Mouse (Mus musculus): Measurements from ENCODE around the gene Slc48a1. TPM values are rescaled to one million over a fixed set of nuclear protein-coding genes. Genes with fewer than 3 reads are reported as not detected.

Slc48a1 gene
- polyA plus RNA-seq, 1 experiment from 2014 or later: 45.1 TPM

DNA sequence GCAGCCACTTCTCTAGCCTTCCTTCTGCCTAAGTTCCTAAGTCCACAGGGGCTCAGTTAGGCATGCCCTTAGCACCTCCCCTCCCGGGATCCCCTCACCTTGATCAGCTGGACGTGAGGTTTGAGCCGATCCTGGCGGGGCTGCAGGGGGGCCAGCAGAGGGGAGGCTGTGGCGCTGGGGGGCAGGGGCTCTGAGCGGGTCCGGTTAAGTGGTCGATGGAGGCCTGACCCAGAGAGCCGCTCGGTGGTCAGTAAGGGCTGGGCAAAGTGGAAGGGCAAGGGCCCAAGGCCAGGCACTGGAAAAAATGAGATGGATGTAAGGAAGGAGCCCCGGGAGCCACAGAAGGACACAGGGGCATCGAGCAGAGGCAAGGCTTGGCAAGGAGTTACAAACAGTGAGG, 29.5 kb downstream of the Slc48a1 start:
- H3K27ac ChIP-seq (ENCODE audit: low read depth, low read length): no peak overlapping the region
- no peaks in the 10 kb centered on the region for H3K9me3 ChIP-seq (replicated peaks; ENCODE audit: control insufficient read depth, low read length)
- H3K4me2 ChIP-seq: no peak overlapping the region
- peaks cover 17% of the 10 kb centered on the region for H3K36me3 ChIP-seq (ENCODE audit: control insufficient read depth, insufficient read depth, low read length)
- peaks cover 8% of the 10 kb centered on the region; the same call in 1 of the 2 replicates for H3K4me1 ChIP-seq (ENCODE audit: control insufficient read depth, insufficient read depth, low read length)
- no peak for ATAC-seq (replicated peaks; ENCODE audit: insufficient number of reproducible peaks, low FRiP score, low TSS enrichment)
- H3K4me3 ChIP-seq (ENCODE audit: low read depth, low read length): no peak overlapping the region
- no peak overlapping the region for H3K9ac ChIP-seq (ENCODE audit: low read depth, low read length)
- no peaks in the 10 kb centered on the region for H3K27me3 ChIP-seq (ENCODE audit: control insufficient read depth, insufficient read depth, low read length)
- 72% methylated on average over 12 of the region's 12 CpGs for WGBS (ENCODE audit: insufficient replicate concordance)

DNA sequence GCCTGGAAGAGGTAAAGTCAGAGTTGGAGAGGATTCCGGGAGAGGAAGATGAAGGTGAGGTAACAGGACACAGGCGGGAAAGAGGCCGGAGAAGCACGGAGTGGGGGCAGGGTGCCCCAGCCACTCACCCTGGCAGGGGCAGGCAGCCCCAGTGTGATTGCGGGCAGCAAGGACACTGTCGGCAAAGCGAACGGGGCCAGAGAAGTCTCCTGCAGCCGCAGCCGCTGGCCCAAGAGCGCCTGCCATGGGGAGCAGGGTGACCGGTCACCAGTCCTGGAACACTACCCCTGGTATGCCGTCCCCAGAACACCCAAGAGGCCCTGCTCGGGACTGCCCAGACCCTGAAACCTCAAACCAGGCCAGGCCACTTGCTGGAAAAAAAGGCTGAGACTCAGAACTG, 30.2 kb downstream of the Slc48a1 start:
- Histone ChIP-seq H3K9me3 (replicated peaks; ENCODE audit: control insufficient read depth, low read length) (no peaks in the 10 kb centered on the region), H3K4me1 (ENCODE audit: control insufficient read depth, insufficient read depth, low read length) (peaks cover 12% of the 10 kb centered on the region; the same call in 1 of the 2 replicates), H3K27me3 (ENCODE audit: control insufficient read depth, insufficient read depth, low read length) (no peaks in the 10 kb centered on the region), H3K27ac (ENCODE audit: low read depth, low read length) (no peak overlapping the region), H3K4me3 (ENCODE audit: low read depth, low read length) (no peak overlapping the region), H3K9ac (ENCODE audit: low read depth, low read length) (no peak overlapping the region), H3K4me2 (no peak overlapping the region), H3K36me3 (ENCODE audit: control insufficient read depth, insufficient read depth, low read length) (peaks cover 17% of the 10 kb centered on the region)
- no peak for ATAC-seq (replicated peaks; ENCODE audit: insufficient number of reproducible peaks, low FRiP score, low TSS enrichment)
- WGBS (ENCODE audit: insufficient replicate concordance): 80% methylated on average over 14 of the region's 14 CpGs

DNA sequence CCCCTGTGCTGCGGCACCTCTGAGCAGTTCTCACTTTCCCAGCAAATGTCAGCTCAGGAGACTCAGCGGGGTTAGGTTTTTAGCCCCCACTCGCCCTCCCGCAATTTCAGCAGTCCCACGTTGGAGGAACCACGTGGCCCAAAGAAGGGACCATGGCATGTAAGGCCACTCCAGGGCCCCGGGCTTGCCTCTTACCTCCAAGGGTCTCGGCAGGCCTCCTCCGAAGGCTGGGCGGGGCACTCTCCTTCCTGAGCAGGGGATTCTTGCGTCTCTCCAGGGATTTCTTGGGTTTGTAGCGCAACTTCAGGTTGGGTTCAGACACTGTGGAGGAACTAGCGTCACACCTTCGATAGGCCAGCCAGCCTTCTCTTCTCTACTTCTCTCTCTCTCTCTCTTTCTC, 30.9 kb downstream of the Slc48a1 start:
- Histone ChIP-seq H3K4me3 (ENCODE audit: low read depth, low read length) (no peak overlapping the region), H3K27me3 (ENCODE audit: control insufficient read depth, insufficient read depth, low read length) (no peaks in the 10 kb centered on the region), H3K9ac (ENCODE audit: low read depth, low read length) (no peak overlapping the region), H3K27ac (ENCODE audit: low read depth, low read length) (no peak overlapping the region), H3K9me3 (replicated peaks; ENCODE audit: control insufficient read depth, low read length) (no peaks in the 10 kb centered on the region), H3K4me2 (no peak overlapping the region), H3K4me1 (ENCODE audit: control insufficient read depth, insufficient read depth, low read length) (peaks cover 17% of the 10 kb centered on the region), H3K36me3 (ENCODE audit: control insufficient read depth, insufficient read depth, low read length) (peaks cover 17% of the 10 kb centered on the region)
- WGBS (ENCODE audit: insufficient replicate concordance): 80% methylated on average over 14 of the region's 14 CpGs
- ATAC-seq (replicated peaks; ENCODE audit: insufficient number of reproducible peaks, low FRiP score, low TSS enrichment): no peak

GRCm38 (mm10) chr15:97809942-97810341, 31.6 kb downstream of the Slc48a1 start:
- 82% methylated on average over 5 of the region's 5 CpGs for WGBS (ENCODE audit: insufficient replicate concordance)
- Histone ChIP-seq H3K4me3 (ENCODE audit: low read depth, low read length) (no peak overlapping the region), H3K27me3 (ENCODE audit: control insufficient read depth, insufficient read depth, low read length) (no peaks in the 10 kb centered on the region), H3K27ac (ENCODE audit: low read depth, low read length) (no peak overlapping the region), H3K4me1 (ENCODE audit: control insufficient read depth, insufficient read depth, low read length) (peaks cover 24% of the 10 kb centered on the region), H3K9ac (ENCODE audit: low read depth, low read length) (no peak overlapping the region), H3K4me2 (no peak overlapping the region), H3K9me3 (replicated peaks; ENCODE audit: control insufficient read depth, low read length) (no peaks in the 10 kb centered on the region), H3K36me3 (ENCODE audit: control insufficient read depth, insufficient read depth, low read length) (peaks cover 14% of the 10 kb centered on the region)
- ATAC-seq (replicated peaks; ENCODE audit: insufficient number of reproducible peaks, low FRiP score, low TSS enrichment): no peak

DNA sequence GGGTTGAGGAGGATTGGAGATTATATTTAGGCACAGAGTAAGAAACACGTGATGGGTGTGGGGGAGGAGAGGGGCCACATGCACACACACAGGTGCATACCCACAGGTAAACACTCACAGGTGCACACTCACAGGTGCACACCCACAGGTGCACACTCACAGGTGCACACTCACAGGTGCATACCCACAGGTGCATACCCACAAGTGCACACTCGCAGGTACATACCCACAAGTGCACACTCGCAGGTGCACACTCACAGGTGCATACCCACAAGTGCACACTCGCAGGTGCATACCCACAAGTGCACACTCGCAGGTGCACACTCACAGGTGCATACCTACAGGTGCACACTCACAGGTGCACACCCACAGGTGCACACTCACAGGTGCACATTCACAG, 32.1 kb downstream of the Slc48a1 start:
- WGBS (ENCODE audit: insufficient replicate concordance): 75% methylated on average over 5 of the region's 5 CpGs
- Histone ChIP-seq H3K9me3 (replicated peaks; ENCODE audit: control insufficient read depth, low read length) (no peaks in the 10 kb centered on the region), H3K4me3 (ENCODE audit: low read depth, low read length) (no peak overlapping the region), H3K9ac (ENCODE audit: low read depth, low read length) (no peak overlapping the region), H3K27ac (ENCODE audit: low read depth, low read length) (no peak overlapping the region), H3K4me2 (no peak overlapping the region), H3K4me1 (ENCODE audit: control insufficient read depth, insufficient read depth, low read length) (peaks cover 25% of the 10 kb centered on the region), H3K36me3 (ENCODE audit: control insufficient read depth, insufficient read depth, low read length) (peaks cover 11% of the 10 kb centered on the region), H3K27me3 (ENCODE audit: control insufficient read depth, insufficient read depth, low read length) (no peaks in the 10 kb centered on the region)
- no peak for ATAC-seq (replicated peaks; ENCODE audit: insufficient number of reproducible peaks, low FRiP score, low TSS enrichment)

GRCm38 (mm10) chr15:97811307-97811706, 33.0 kb downstream of the Slc48a1 start:
- Histone ChIP-seq H3K4me1 (ENCODE audit: control insufficient read depth, insufficient read depth, low read length) (peaks cover 25% of the 10 kb centered on the region), H3K27ac (ENCODE audit: low read depth, low read length) (no peak overlapping the region), H3K9ac (ENCODE audit: low read depth, low read length) (no peak overlapping the region), H3K4me3 (ENCODE audit: low read depth, low read length) (no peak overlapping the region), H3K9me3 (replicated peaks; ENCODE audit: control insufficient read depth, low read length) (no peaks in the 10 kb centered on the region), H3K36me3 (ENCODE audit: control insufficient read depth, insufficient read depth, low read length) (peaks cover 11% of the 10 kb centered on the region), H3K4me2 (no peak overlapping the region), H3K27me3 (ENCODE audit: control insufficient read depth, insufficient read depth, low read length) (no peaks in the 10 kb centered on the region)
- no peak for ATAC-seq (replicated peaks; ENCODE audit: insufficient number of reproducible peaks, low FRiP score, low TSS enrichment)
- WGBS (ENCODE audit: insufficient replicate concordance): 86% methylated on average over 9 of the region's 9 CpGs

DNA sequence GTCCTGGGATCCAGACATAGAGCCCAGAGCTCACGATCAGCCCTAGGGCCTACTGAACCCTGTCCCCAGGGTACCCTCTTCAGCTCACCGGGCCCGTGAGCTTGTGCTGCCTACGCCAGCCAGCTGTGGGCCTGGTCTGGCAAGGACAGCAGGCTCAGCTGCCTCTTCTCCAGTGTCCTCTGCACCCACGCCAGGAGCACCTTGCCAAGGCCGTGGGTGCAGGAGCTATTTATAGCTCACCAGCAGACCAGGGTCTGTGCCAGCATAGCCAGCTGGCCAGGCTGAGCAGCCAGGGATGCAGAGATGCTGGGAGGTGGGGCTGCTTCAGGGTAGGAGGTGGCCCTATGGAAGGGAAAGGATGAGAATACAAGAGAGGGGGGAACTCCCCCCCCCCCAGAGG, 33.8 kb downstream of the Slc48a1 start:
- H3K9me3 ChIP-seq (replicated peaks; ENCODE audit: control insufficient read depth, low read length): no peaks in the 10 kb centered on the region
- H3K27me3 ChIP-seq (ENCODE audit: control insufficient read depth, insufficient read depth, low read length): no peaks in the 10 kb centered on the region
- H3K36me3 ChIP-seq (ENCODE audit: control insufficient read depth, insufficient read depth, low read length): peaks cover 11% of the 10 kb centered on the region
- H3K4me2 ChIP-seq: no peak overlapping the region
- WGBS (ENCODE audit: insufficient replicate concordance): 69% methylated on average over 6 of the region's 6 CpGs
- ATAC-seq (replicated peaks; ENCODE audit: insufficient number of reproducible peaks, low FRiP score, low TSS enrichment): no peak
- H3K4me1 ChIP-seq (ENCODE audit: control insufficient read depth, insufficient read depth, low read length): peaks cover 25% of the 10 kb centered on the region
- H3K9ac ChIP-seq (ENCODE audit: low read depth, low read length): no peak overlapping the region
- no peak overlapping the region for H3K27ac ChIP-seq (ENCODE audit: low read depth, low read length)
- H3K4me3 ChIP-seq (ENCODE audit: low read depth, low read length): no peak overlapping the region

DNA sequence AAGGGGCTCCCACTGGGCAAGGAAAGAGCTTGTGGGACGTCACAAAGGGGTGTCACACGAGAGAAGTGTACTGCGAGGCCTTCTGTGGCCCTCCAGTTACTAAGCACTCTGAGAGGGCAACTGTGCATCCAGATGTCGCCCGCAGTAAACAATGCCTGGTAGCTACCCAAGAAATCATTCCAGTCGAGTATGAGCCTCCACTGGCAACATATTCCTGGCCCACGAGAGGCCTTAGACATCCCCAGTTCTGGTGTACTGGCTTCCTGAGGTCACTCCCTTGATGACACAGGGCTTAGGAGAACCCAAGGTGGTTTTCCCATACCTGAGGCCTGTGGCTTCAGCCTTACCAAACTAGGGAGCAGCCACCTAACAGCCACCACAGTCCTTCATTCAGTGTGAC, 34.6 kb downstream of the Slc48a1 start:
- peaks cover 8% of the 10 kb centered on the region for H3K36me3 ChIP-seq (ENCODE audit: control insufficient read depth, insufficient read depth, low read length)
- H3K27me3 ChIP-seq (ENCODE audit: control insufficient read depth, insufficient read depth, low read length): no peaks in the 10 kb centered on the region
- WGBS (ENCODE audit: insufficient replicate concordance): 68% methylated on average over 7 of the region's 7 CpGs
- ATAC-seq (replicated peaks; ENCODE audit: insufficient number of reproducible peaks, low FRiP score, low TSS enrichment): no peak
- H3K27ac ChIP-seq (ENCODE audit: low read depth, low read length): no peak overlapping the region
- no peak overlapping the region for H3K4me3 ChIP-seq (ENCODE audit: low read depth, low read length)
- H3K9me3 ChIP-seq (replicated peaks; ENCODE audit: control insufficient read depth, low read length): no peaks in the 10 kb centered on the region
- H3K9ac ChIP-seq (ENCODE audit: low read depth, low read length): peak overlapping the region; percentile 49; the same call in 1 of the 2 replicates
- H3K4me2 ChIP-seq: no peak overlapping the region
- peaks cover 25% of the 10 kb centered on the region for H3K4me1 ChIP-seq (ENCODE audit: control insufficient read depth, insufficient read depth, low read length)

GRCm38 (mm10) chr15:97813452-97814204, 35.3 kb downstream of the Slc48a1 start:
- whole genome bisulfite sequencing (ENCODE audit: insufficient replicate concordance): 59% methylated on average over 21 of the region's 21 CpGs

More at GRCm38 (mm10) chr15:97813452-97814204, 35.3 kb downstream of the Slc48a1 start:
- Histone ChIP-seq H3K27me3 (ENCODE audit: control insufficient read depth, insufficient read depth, low read length) (no peaks in the 10 kb centered on the region), H3K9ac (ENCODE audit: low read depth, low read length) (peak overlapping the region; percentile 49; the same call in 1 of the 2 replicates), H3K27ac (ENCODE audit: low read depth, low read length) (no peak overlapping the region), H3K4me3 (ENCODE audit: low read depth, low read length) (no peak overlapping the region), H3K9me3 (replicated peaks; ENCODE audit: control insufficient read depth, low read length) (no peaks in the 10 kb centered on the region), H3K36me3 (ENCODE audit: control insufficient read depth, insufficient read depth, low read length) (peaks cover 8% of the 10 kb centered on the region), H3K4me2 (no peak overlapping the region), H3K4me1 (ENCODE audit: control insufficient read depth, insufficient read depth, low read length) (peaks cover 25% of the 10 kb centered on the region)
- no peak for ATAC-seq (replicated peaks; ENCODE audit: insufficient number of reproducible peaks, low FRiP score, low TSS enrichment)

Data from heart, embryonic 11.5 days (tissue).